Mouse (Mus musculus): Measurements from ENCODE around the gene Enpp4. TPM values are rescaled to one million over a fixed set of nuclear protein-coding genes. Genes with fewer than 3 reads are reported as not detected.

Gene Enpp4
- polyA plus RNA-seq, 1 experiment: 2.9 TPM

Other genes with a start within 250 kb of the Enpp4 start
- 0.34 TPM for gene Enpp5, start 27.0 kb downstream of the Enpp4 start, polyA plus RNA-seq (2012; fragmentation: generic; extraction: Trizol)
- 1.9 TPM for gene Clic5, start 82.8 kb upstream of the Enpp4 start, polyA plus RNA-seq (2012; fragmentation: generic; extraction: Trizol)